Mouse (Mus musculus): Measurements from ENCODE around the gene Zcchc24. TPM values are rescaled to one million over a fixed set of nuclear protein-coding genes. Genes with fewer than 3 reads are reported as not detected.
"Not testable (repeated sequence)": the region's sequence is repeated elsewhere in the genome, so short reads cannot be mapped to it uniquely, and the experiment has no call there.

Gene Zcchc24
- polyA plus RNA-seq (2012; rRNA removed) (5.1 and 5.7 TPM in 2 replicates), polyA plus RNA-seq (2014; fragmentation: Nextera tagmentation; extraction: Ambion mirVana) (5.7 and 6.6 TPM in 2 replicates)

DNA sequence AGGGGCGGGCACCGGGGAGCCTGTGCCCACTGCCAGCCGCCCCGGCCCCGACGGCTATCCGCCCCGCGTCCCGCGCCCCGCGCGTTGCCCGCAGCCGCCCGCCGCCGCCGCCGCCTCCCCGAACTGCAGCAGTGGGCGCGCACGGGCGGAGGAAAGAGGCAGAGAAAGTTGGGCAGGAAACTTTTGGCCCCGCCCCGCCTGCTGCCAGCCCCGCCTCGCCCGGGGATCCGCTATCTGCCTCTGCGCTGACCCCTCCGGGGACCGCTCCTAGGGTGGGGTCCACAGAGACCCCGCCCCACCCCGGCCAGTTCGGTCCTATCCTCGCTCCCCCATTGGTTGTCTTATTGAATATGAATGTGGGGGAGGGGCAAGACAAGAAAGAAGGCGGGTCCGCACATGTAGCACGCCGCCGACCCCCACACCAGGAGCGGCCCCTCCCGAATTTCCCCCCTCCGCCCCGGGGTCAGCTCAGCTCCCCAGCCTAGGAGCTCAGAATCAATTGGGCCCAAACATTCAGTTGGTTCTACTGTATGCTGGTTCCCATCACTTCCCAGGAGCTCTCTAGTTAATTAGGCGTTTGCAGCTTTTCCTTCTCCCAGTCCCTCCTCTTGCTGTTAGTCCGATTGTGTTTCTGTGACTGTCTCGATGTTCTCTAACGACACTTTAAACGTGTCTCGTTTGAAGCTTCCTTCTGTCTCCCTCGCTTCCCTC, at the start of gene Zcchc24:
Gene Zcchc24 (minus strand): TSS at position 125 of the 711 bp plus-strand sequence.
- ATAC-seq (ENCODE audit: insufficient read depth) (peak; percentile 83), DNase-seq (ENCODE audit: low read depth in 3 of 3, low spot score in 3 of 3) (peak; percentile 41 to 54 (median 46))
- no peak within 1 kb of the TSS for H3K27ac ChIP-seq
- peak within 1 kb of the TSS; percentile 58 for H3K9ac ChIP-seq (replicated peaks)
- no peaks in the 10 kb centered on the region for H3K9me3 ChIP-seq (ENCODE audit: control insufficient read depth, low read length)
- no peak for TF ChIP-seq EP300 (IDR thresholded peaks at IDR 0.05; ENCODE audit: low read depth)
- no peak for TF ChIP-seq CTCF (IDR thresholded peaks at IDR 0.05; ENCODE audit: low read depth)
- peaks cover 0 to 20% of the 10 kb centered on the region in 2 experiments; a peak in 2 of 4 replicates for H3K4me1 ChIP-seq (replicated peaks; ENCODE audit: control insufficient read depth in 2 of 2, insufficient read depth in 2 of 2, low read length in 1 of 2)
- H3K27me3 ChIP-seq (ENCODE audit: control insufficient read depth, insufficient read depth, low read length) = peaks cover 6% of the 10 kb centered on the region; the same call in 1 of the 2 replicates
- H3K4me2 ChIP-seq (ENCODE audit: low read depth) = peak within 1 kb of the TSS; percentile 81
- H3K36me3 ChIP-seq (replicated peaks; ENCODE audit: control insufficient read depth, insufficient read depth, low read depth) = no peaks in the 10 kb centered on the region
- H3K4me3 ChIP-seq (ENCODE audit: insufficient read depth in 1 of 2, low read depth in 2 of 2, low read length in 2 of 2) = peak within 1 kb of the TSS; percentile 65 to 69
- WGBS (ENCODE audit: insufficient replicate concordance) = under 1% methylated on average over 46 of the region's 55 CpGs

DNA sequence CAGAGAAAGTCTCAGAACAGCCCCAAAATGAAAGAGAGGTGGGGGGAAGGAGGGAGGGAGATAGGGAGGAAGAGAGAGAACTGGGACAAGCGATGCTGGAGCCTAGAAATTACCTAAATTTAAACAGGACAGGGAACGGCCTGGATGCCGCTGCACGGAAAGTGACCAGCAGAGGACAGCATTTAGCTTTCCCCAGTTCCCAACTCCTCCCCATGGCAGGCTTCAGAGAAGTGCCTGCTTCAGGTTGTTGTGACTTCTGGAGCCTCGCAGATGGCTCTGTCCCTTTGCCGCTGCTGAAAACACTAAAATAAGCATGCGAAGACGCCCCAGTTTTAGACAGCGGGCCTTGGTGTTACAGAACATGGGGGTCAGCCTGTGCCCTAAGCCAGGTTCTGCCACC, 47.6 kb upstream of the Zcchc24 start:
- H3K9ac ChIP-seq (replicated peaks) = no peak overlapping the region
- DNase-seq (ENCODE audit: low read depth in 3 of 3, low spot score in 3 of 3) (no peak), ATAC-seq (ENCODE audit: insufficient read depth) (no peak)
- no peak for TF ChIP-seq EP300 (IDR thresholded peaks at IDR 0.05; ENCODE audit: low read depth)
- TF ChIP-seq CTCF (IDR thresholded peaks at IDR 0.05; ENCODE audit: low read depth) = peak; percentile 82
- 15% methylated on average over 9 of the region's 9 CpGs for WGBS (ENCODE audit: insufficient replicate concordance)
- no peak overlapping the region for H3K4me2 ChIP-seq (ENCODE audit: low read depth)
- H3K27ac ChIP-seq = no peak overlapping the region
- H3K9me3 ChIP-seq (ENCODE audit: control insufficient read depth, low read length) = no peaks in the 10 kb centered on the region
- H3K4me1 ChIP-seq (replicated peaks; ENCODE audit: control insufficient read depth in 2 of 2, insufficient read depth in 2 of 2, low read length in 1 of 2) = peaks cover 0 to 2% of the 10 kb centered on the region in 2 experiments; a peak in 1 of 4 replicates
- H3K27me3 ChIP-seq (ENCODE audit: control insufficient read depth, insufficient read depth, low read length) = no peaks in the 10 kb centered on the region
- H3K36me3 ChIP-seq (replicated peaks; ENCODE audit: control insufficient read depth, insufficient read depth, low read depth) = no peaks in the 10 kb centered on the region
- H3K4me3 ChIP-seq (ENCODE audit: insufficient read depth in 1 of 2, low read depth in 2 of 2, low read length in 2 of 2) = no peak overlapping the region

DNA sequence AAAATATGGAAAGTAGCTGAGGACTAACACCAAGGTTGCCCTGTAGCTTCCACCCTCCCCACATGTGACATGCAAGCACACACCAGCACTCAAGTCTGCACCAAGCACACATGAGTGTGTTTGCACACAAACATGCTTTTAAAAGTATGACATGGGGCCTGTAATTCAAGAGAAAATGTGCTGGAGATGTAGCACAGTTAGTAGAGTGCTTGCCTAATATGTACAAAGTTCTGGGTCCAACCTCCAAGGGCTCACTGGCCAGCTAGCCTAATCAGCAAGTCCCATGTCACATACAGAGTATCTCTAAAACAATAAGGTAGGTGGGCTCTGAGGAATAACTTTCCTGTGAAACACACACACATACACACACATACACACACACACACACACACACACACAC, 45.3 kb upstream of the Zcchc24 start:
- no peak overlapping the region for H3K9ac ChIP-seq (replicated peaks)
- no peak overlapping the region for H3K4me2 ChIP-seq (ENCODE audit: low read depth)
- H3K27me3 ChIP-seq (ENCODE audit: control insufficient read depth, insufficient read depth, low read length) = no peaks in the 10 kb centered on the region
- H3K9me3 ChIP-seq (ENCODE audit: control insufficient read depth, low read length) = no peaks in the 10 kb centered on the region
- H3K4me1 ChIP-seq (replicated peaks; ENCODE audit: control insufficient read depth in 2 of 2, insufficient read depth in 2 of 2, low read length in 1 of 2) = peaks cover 0 to 2% of the 10 kb centered on the region in 2 experiments; a peak in 1 of 4 replicates
- TF ChIP-seq EP300 (IDR thresholded peaks at IDR 0.05; ENCODE audit: low read depth) (no peak), CTCF (IDR thresholded peaks at IDR 0.05; ENCODE audit: low read depth) (no peak)
- H3K36me3 ChIP-seq (replicated peaks; ENCODE audit: control insufficient read depth, insufficient read depth, low read depth) = no peaks in the 10 kb centered on the region
- H3K4me3 ChIP-seq (ENCODE audit: insufficient read depth in 1 of 2, low read depth in 2 of 2, low read length in 2 of 2) = no peak overlapping the region
- DNase-seq (ENCODE audit: low read depth in 3 of 3, low spot score in 3 of 3) = no peak
- no peak overlapping the region for H3K27ac ChIP-seq
- no peak for ATAC-seq (ENCODE audit: insufficient read depth)

DNA sequence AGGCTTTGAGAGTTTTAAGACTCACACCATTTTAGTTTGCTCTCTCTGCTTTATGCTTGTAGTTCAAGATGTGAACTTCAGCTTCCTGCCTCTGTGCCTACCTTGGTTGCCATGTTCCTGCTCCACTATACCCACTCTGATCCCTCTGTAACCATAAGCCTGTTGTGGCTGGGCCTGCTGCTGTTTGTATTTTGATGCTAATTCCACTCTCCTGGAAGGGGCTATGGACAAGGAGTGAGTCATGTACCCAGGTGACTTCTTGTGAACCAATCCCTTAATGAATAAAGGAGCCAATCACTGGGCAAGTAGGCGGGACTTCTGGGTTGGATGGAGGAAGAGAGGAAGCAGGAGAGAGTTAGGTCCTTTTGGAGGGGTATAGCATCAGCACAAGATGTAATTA, 42.2 kb upstream of the Zcchc24 start:
- not testable (repeated sequence) for H3K4me2 ChIP-seq (ENCODE audit: low read depth); H3K27ac ChIP-seq; ATAC-seq (ENCODE audit: insufficient read depth); H3K4me1 ChIP-seq (replicated peaks; ENCODE audit: control insufficient read depth in 2 of 2, insufficient read depth in 2 of 2, low read length in 1 of 2); H3K4me3 ChIP-seq (ENCODE audit: insufficient read depth in 1 of 2, low read depth in 2 of 2, low read length in 2 of 2); DNase-seq (ENCODE audit: low read depth in 3 of 3, low spot score in 3 of 3); H3K9ac ChIP-seq (replicated peaks); H3K27me3 ChIP-seq (ENCODE audit: control insufficient read depth, insufficient read depth, low read length); H3K36me3 ChIP-seq (replicated peaks; ENCODE audit: control insufficient read depth, insufficient read depth, low read depth); H3K9me3 ChIP-seq (ENCODE audit: control insufficient read depth, low read length)
- 39% methylated on average over 1 of the region's 1 CpGs for WGBS (ENCODE audit: insufficient replicate concordance)

DNA sequence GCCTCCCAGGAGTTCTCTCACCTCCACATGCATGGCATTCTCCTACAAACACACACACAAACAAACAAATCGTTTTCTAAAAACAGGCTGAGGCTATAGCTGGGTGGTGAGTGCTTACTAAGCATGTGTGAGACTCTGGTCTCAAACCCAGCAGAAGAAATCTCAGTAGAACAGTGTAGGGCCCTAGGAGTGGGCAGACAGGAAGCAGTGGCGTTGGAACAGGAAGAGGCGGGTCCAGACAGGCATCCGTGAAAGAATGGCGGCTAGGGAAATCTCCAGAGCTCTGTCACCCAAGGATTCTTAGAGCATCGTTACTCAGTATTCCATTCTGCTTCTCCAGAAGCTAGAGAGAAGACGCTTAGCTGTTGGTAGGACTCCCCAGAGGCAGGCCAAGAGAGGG, 37.7 kb upstream of the Zcchc24 start:
- no peak for DNase-seq (ENCODE audit: low read depth in 3 of 3, low spot score in 3 of 3)
- H3K36me3 ChIP-seq (replicated peaks; ENCODE audit: control insufficient read depth, insufficient read depth, low read depth) = no peaks in the 10 kb centered on the region
- no peak overlapping the region for H3K4me2 ChIP-seq (ENCODE audit: low read depth)
- H3K4me3 ChIP-seq (ENCODE audit: insufficient read depth in 1 of 2, low read depth in 2 of 2, low read length in 2 of 2) = no peak overlapping the region
- no peaks in the 10 kb centered on the region for H3K27me3 ChIP-seq (ENCODE audit: control insufficient read depth, insufficient read depth, low read length)
- no peak overlapping the region for H3K9ac ChIP-seq (replicated peaks)
- H3K9me3 ChIP-seq (ENCODE audit: control insufficient read depth, low read length) = no peaks in the 10 kb centered on the region
- no peak overlapping the region for H3K27ac ChIP-seq
- 45% methylated on average over 7 of the region's 7 CpGs for whole genome bisulfite sequencing (ENCODE audit: insufficient replicate concordance)
- no peak for TF ChIP-seq CTCF (IDR thresholded peaks at IDR 0.05; ENCODE audit: low read depth)
- TF ChIP-seq EP300 (IDR thresholded peaks at IDR 0.05; ENCODE audit: low read depth) = no peak
- no peak for ATAC-seq (ENCODE audit: insufficient read depth)
- no peaks in the 10 kb centered on the region for H3K4me1 ChIP-seq (replicated peaks; ENCODE audit: control insufficient read depth in 2 of 2, insufficient read depth in 2 of 2, low read length in 1 of 2)
